Mouse (Mus musculus) ES-E14 (cell line): ENCODE data around the gene Zfp92.

Source experiments
- CHD2 ChIP-seq: IDR thresholded peaks from 2 replicates; pipeline ENCODE4 v1.6.1; 2014; ENCODE audit warnings: mild to moderate bottlenecking, low read depth, low read length, inconsistent platforms
- MAFK ChIP-seq: IDR thresholded peaks from 2 replicates; pipeline ENCODE4 v1.6.1; 2014; ENCODE audit warnings: mild to moderate bottlenecking, low read depth, low read length, inconsistent platforms; ENCODE audit not compliant: insufficient read depth
- ZC3H11A ChIP-seq: IDR thresholded peaks from 2 replicates; pipeline ENCODE4 v1.6.1; 2012; ENCODE audit warnings: low read depth, mild to moderate bottlenecking, inconsistent platforms, low read length, borderline replicate concordance
- ZNF384 ChIP-seq: IDR thresholded peaks from 2 replicates; pipeline ENCODE4 v1.6.1; 2012; ENCODE audit warnings: low read depth, low read length, inconsistent platforms

GRCm38 (mm10) chrX:73391481-73391880, 19.4 kb upstream of the Zfp92 start:
- TF ChIP-seq MAFK (no peak), CHD2 (no peak), ZC3H11A (no peak), ZNF384 (no peak)
